Mouse (Mus musculus) forebrain, embryonic 16.5 days (tissue): ENCODE measurements around the gene Zfhx3. TPM values are rescaled to one million over a fixed set of nuclear protein-coding genes. Genes with fewer than 3 reads are reported as not detected.

Experiments used
- ATAC-seq: fragments of 200-750 bp; cut with Nextera tagmentation; 2 replicates; pipeline ENCODE4 v1.8.0; 2017; ENCODE audit warnings: mild to moderate bottlenecking, moderate library complexity
- H3K27ac ChIP-seq: fragments of 300-500 bp; sonication (generic); 2 replicates; pipeline ENCODE4 v1.5.1; 2014; ENCODE audit warnings: low read length, control low read depth
- H3K27me3 ChIP-seq: fragments of 300-500 bp; sonication (generic); replicated peaks from 2 replicates; pipeline ENCODE4 v1.6.1; 2014; ENCODE audit warnings: low read length; ENCODE audit not compliant: control insufficient read depth, insufficient read depth
- H3K36me3 ChIP-seq: fragments of 300-500 bp; sonication (generic); 2 replicates; pipeline ENCODE4 v1.6.1; 2014; ENCODE audit not compliant: control insufficient read depth, insufficient read depth
- H3K4me1 ChIP-seq: fragments of 300-500 bp; sonication (generic); replicated peaks from 2 replicates; pipeline ENCODE4 v1.6.1; 2014; ENCODE audit warnings: low read length; ENCODE audit not compliant: control insufficient read depth, insufficient read depth
- H3K4me2 ChIP-seq: fragments of 300-500 bp; sonication (generic); 2 replicates; pipeline ENCODE4 v1.6.1; 2014; ENCODE audit warnings: mild to moderate bottlenecking, low read length, control low read depth
- H3K4me3 ChIP-seq: fragments of 300-500 bp; sonication (generic); replicated peaks from 2 replicates; pipeline ENCODE4 v1.5.1; 2014; ENCODE audit warnings: mild to moderate bottlenecking, low read length, control low read depth
- H3K9ac ChIP-seq: fragments of 300-500 bp; sonication (generic); replicated peaks from 2 replicates; pipeline ENCODE4 v1.6.1; 2014; ENCODE audit warnings: low read depth, low read length, control low read depth
- H3K9me3 ChIP-seq: fragments of 300-500 bp; sonication (generic); 2 replicates; pipeline ENCODE4 v1.6.1; 2016; ENCODE audit warnings: low read length; ENCODE audit not compliant: control insufficient read depth
- WGBS: fragments of 180-500 bp; shearing (Covaris S2); extraction: QIAGEN DNeasy Blood & Tissue Kit; methylation state at CpG from one replicate; pipeline ENCODE4 v1.1.7; 2014; 5-methylcytosine and 5-hydroxymethylcytosine counted together
- polyA plus RNA-seq: library from polyadenylated mRNA; unstranded; fragments of >200 nt; fragmentation: Nextera tagmentation; extraction: Ambion mirVana; gene quantifications from 2 replicates; pipeline ENCODE4 v1.2.1, GENCODE M21; 2015

Gene Zfhx3
- polyA plus RNA-seq, 1 experiment from 2014 or later: 14.6 TPM

- Histone ChIP-seq H3K4me1 (no peaks in the 10 kb centered on the region), H3K27me3 (no peaks in the 10 kb centered on the region), H3K4me2 (no peak overlapping the region), H3K9ac (no peak overlapping the region), H3K27ac (no peak overlapping the region), H3K9me3 (no peaks in the 10 kb centered on the region), H3K4me3 (no peak overlapping the region), H3K36me3 (no peaks in the 10 kb centered on the region)
- WGBS: 86% methylated on average over 5 of the region's 5 CpGs
- ATAC-seq: no peak
Measured at GRCm38 (mm10) chr8:108989841-108990240, 1047.4 kb downstream of the Zfhx3 start.

- no peak overlapping the region for H3K4me3 ChIP-seq
Measured at GRCm38 (mm10) chr8:108990537-108990936, 1048.1 kb downstream of the Zfhx3 start.

GRCm38 (mm10) chr8:108991395-108991794 is 1049.0 kb downstream of the Zfhx3 start:
- no peaks in the 10 kb centered on the region for H3K27me3 ChIP-seq
- no peak overlapping the region for H3K4me2 ChIP-seq
- 93% methylated on average over 5 of the region's 5 CpGs for WGBS
- H3K27ac ChIP-seq: no peak overlapping the region
- H3K4me3 ChIP-seq: no peak overlapping the region
- no peaks in the 10 kb centered on the region for H3K36me3 ChIP-seq
- ATAC-seq: no peak
- H3K9me3 ChIP-seq: no peaks in the 10 kb centered on the region
- no peaks in the 10 kb centered on the region for H3K4me1 ChIP-seq
- H3K9ac ChIP-seq: no peak overlapping the region

More at GRCm38 (mm10) chr8:108990537-108990936, 1048.1 kb downstream of the Zfhx3 start:
- Histone ChIP-seq H3K4me2 (no peak overlapping the region), H3K9ac (no peak overlapping the region), H3K9me3 (no peaks in the 10 kb centered on the region), H3K27me3 (no peaks in the 10 kb centered on the region), H3K4me1 (no peaks in the 10 kb centered on the region), H3K27ac (no peak overlapping the region), H3K36me3 (no peaks in the 10 kb centered on the region)
- 82% methylated on average over 6 of the region's 6 CpGs for WGBS
- ATAC-seq: no peak

- Histone ChIP-seq H3K4me3 (no peak overlapping the region), H3K27ac (no peak overlapping the region), H3K4me1 (no peaks in the 10 kb centered on the region), H3K9me3 (no peaks in the 10 kb centered on the region), H3K4me2 (no peak overlapping the region), H3K27me3 (no peaks in the 10 kb centered on the region), H3K36me3 (no peaks in the 10 kb centered on the region), H3K9ac (no peak overlapping the region)
- WGBS: 79% methylated on average over 2 of the region's 2 CpGs
- no peak for ATAC-seq
Measured at GRCm38 (mm10) chr8:108993718-108994117, 1051.3 kb downstream of the Zfhx3 start.

- ATAC-seq: no peak
- no peaks in the 10 kb centered on the region for H3K27me3 ChIP-seq
- H3K27ac ChIP-seq: no peak overlapping the region
- H3K4me1 ChIP-seq: no peaks in the 10 kb centered on the region
- H3K4me3 ChIP-seq: no peak overlapping the region
- no peak overlapping the region for H3K9ac ChIP-seq
- H3K36me3 ChIP-seq: no peaks in the 10 kb centered on the region
- no peak overlapping the region for H3K4me2 ChIP-seq
- WGBS: 58% methylated on average over 2 of the region's 2 CpGs
- H3K9me3 ChIP-seq: no peaks in the 10 kb centered on the region
Measured at GRCm38 (mm10) chr8:108994187-108994586, 1051.7 kb downstream of the Zfhx3 start.

- Histone ChIP-seq H3K27ac (no peak overlapping the region), H3K4me1 (no peaks in the 10 kb centered on the region), H3K4me2 (no peak overlapping the region), H3K9me3 (no peaks in the 10 kb centered on the region), H3K4me3 (no peak overlapping the region), H3K27me3 (no peaks in the 10 kb centered on the region), H3K36me3 (no peaks in the 10 kb centered on the region), H3K9ac (no peak overlapping the region)
- no peak for ATAC-seq
- 92% methylated on average over 5 of the region's 5 CpGs for WGBS
Measured at GRCm38 (mm10) chr8:108994880-108995279, 1052.4 kb downstream of the Zfhx3 start.

- no peak overlapping the region for H3K27ac ChIP-seq
- no peaks in the 10 kb centered on the region for H3K9me3 ChIP-seq
- no peak overlapping the region for H3K9ac ChIP-seq
- H3K4me3 ChIP-seq: no peak overlapping the region
- H3K4me2 ChIP-seq: no peak overlapping the region
- H3K36me3 ChIP-seq: no peaks in the 10 kb centered on the region
- no peak for ATAC-seq
- no peaks in the 10 kb centered on the region for H3K4me1 ChIP-seq
- H3K27me3 ChIP-seq: no peaks in the 10 kb centered on the region
- WGBS: 30% methylated on average over 3 of the region's 3 CpGs
Measured at GRCm38 (mm10) chr8:108997334-108997733, 1054.9 kb downstream of the Zfhx3 start.

GRCm38 (mm10) chr8:108999297-109000249 is 1057.1 kb downstream of the Zfhx3 start:
- no peak for ATAC-seq
- Histone ChIP-seq H3K4me2 (no peak overlapping the region), H3K4me1 (no peaks in the 10 kb centered on the region), H3K27ac (no peak overlapping the region), H3K36me3 (no peaks in the 10 kb centered on the region), H3K9me3 (no peaks in the 10 kb centered on the region), H3K9ac (no peak overlapping the region), H3K4me3 (no peak overlapping the region), H3K27me3 (no peaks in the 10 kb centered on the region)
- 64% methylated on average over 15 of the region's 15 CpGs for WGBS

GRCm38 (mm10) chr8:109001031-109001430 is 1058.6 kb downstream of the Zfhx3 start:
- no peak for ATAC-seq
- H3K4me3 ChIP-seq: no peak overlapping the region
- no peaks in the 10 kb centered on the region for H3K4me1 ChIP-seq
- H3K27me3 ChIP-seq: no peaks in the 10 kb centered on the region
- no peaks in the 10 kb centered on the region for H3K36me3 ChIP-seq
- H3K27ac ChIP-seq: no peak overlapping the region
- H3K9ac ChIP-seq: no peak overlapping the region
- H3K4me2 ChIP-seq: no peak overlapping the region
- H3K9me3 ChIP-seq: no peaks in the 10 kb centered on the region
- 71% methylated on average over 9 of the region's 9 CpGs for WGBS
